Mouse (Mus musculus) intestine, embryonic 15.5 days (tissue): ENCODE results near the gene Ltv1. TPM values are rescaled to one million over a fixed set of nuclear protein-coding genes. Genes with fewer than 3 reads are reported as not detected.
"Not testable (repeated sequence)": the region's sequence is repeated elsewhere in the genome, so short reads cannot be mapped to it uniquely, and the experiment has no call there.

Source experiments
- ATAC-seq: fragments of 200-750 bp; cut with Nextera tagmentation; 2 replicates; pipeline ENCODE4 v1.8.0; 2017; ENCODE audit warnings: moderate TSS enrichment, moderate library complexity
- H3K27ac ChIP-seq: fragments of 300-500 bp; sonication (generic); 2 replicates; pipeline ENCODE4 v1.5.1; 2015; ENCODE audit warnings: mild to moderate bottlenecking, inconsistent platforms
- H3K27me3 ChIP-seq: fragments of 300-500 bp; sonication (generic); replicated peaks from 2 replicates; pipeline ENCODE4 v1.6.1; 2015; ENCODE audit warnings: inconsistent platforms
- H3K36me3 ChIP-seq: fragments of 300-500 bp; sonication (generic); 2 replicates; pipeline ENCODE4 v1.6.1; 2015; ENCODE audit warnings: inconsistent platforms
- H3K4me1 ChIP-seq: fragments of 300-500 bp; sonication (generic); replicated peaks from 2 replicates; pipeline ENCODE4 v1.6.1; 2015; ENCODE audit warnings: inconsistent platforms
- H3K4me2 ChIP-seq: fragments of 300-500 bp; sonication (generic); replicated peaks from 2 replicates; pipeline ENCODE4 v1.6.1; 2015; ENCODE audit warnings: mild to moderate bottlenecking, inconsistent platforms
- H3K4me3 ChIP-seq: fragments of 300-500 bp; sonication (generic); replicated peaks from 2 replicates; pipeline ENCODE4 v1.5.1; 2015; ENCODE audit warnings: inconsistent platforms
- H3K9ac ChIP-seq: fragments of 300-500 bp; sonication (generic); 2 replicates; pipeline ENCODE4 v1.6.1; 2015; ENCODE audit warnings: inconsistent platforms
- H3K9me3 ChIP-seq: fragments of 300-500 bp; sonication (generic); 2 replicates; pipeline ENCODE4 v1.6.1; 2016; ENCODE audit warnings: inconsistent platforms
- WGBS: fragments of 180-500 bp; shearing (Covaris S2); methylation state at CpG from one replicate; pipeline ENCODE4 v1.1.7; 2015; 5-methylcytosine and 5-hydroxymethylcytosine counted together
- polyA plus RNA-seq: library from polyadenylated mRNA; unstranded; fragments of >200 nt; fragmentation: Nextera tagmentation; extraction: Ambion mirVana; gene quantifications from 2 replicates; pipeline ENCODE4 v1.2.1, GENCODE M21; 2015

The Ltv1 gene
- polyA plus RNA-seq, 1 experiment from 2014 or later = 82.0 TPM

GRCm38 (mm10) chr10:13213956-13214355 lies 21.0 kb upstream of the Ltv1 start:
- 53% methylated on average over 12 of the region's 12 CpGs for WGBS
- Histone ChIP-seq H3K4me3 (no peak overlapping the region), H3K9me3 (no peaks in the 10 kb centered on the region), H3K36me3 (no peaks in the 10 kb centered on the region), H3K9ac (no peak overlapping the region), H3K4me2 (no peak overlapping the region), H3K27ac (no peak overlapping the region), H3K27me3 (no peaks in the 10 kb centered on the region), H3K4me1 (peaks cover 8% of the 10 kb centered on the region; the same call in 1 of the 2 replicates)
- no peak for ATAC-seq

GRCm38 (mm10) chr10:13212829-13213228 lies 19.9 kb upstream of the Ltv1 start:
- no peaks in the 10 kb centered on the region for H3K9me3 ChIP-seq
- peaks cover 9% of the 10 kb centered on the region; the same call in 1 of the 2 replicates for H3K4me1 ChIP-seq
- no peak overlapping the region for H3K4me2 ChIP-seq
- no peak overlapping the region for H3K9ac ChIP-seq
- no peak for ATAC-seq
- no peaks in the 10 kb centered on the region for H3K36me3 ChIP-seq
- WGBS = 47% methylated on average over 6 of the region's 6 CpGs
- no peaks in the 10 kb centered on the region for H3K27me3 ChIP-seq
- H3K4me3 ChIP-seq = no peak overlapping the region
- H3K27ac ChIP-seq = no peak overlapping the region

GRCm38 (mm10) chr10:13212326-13212725 lies 19.4 kb upstream of the Ltv1 start:
- WGBS = 69% methylated on average over 9 of the region's 9 CpGs
- ATAC-seq = no peak
- H3K27ac ChIP-seq = no peak overlapping the region

GRCm38 (mm10) chr10:13209930-13210637 lies 17.1 kb upstream of the Ltv1 start:
- no peak overlapping the region for H3K4me2 ChIP-seq
- no peaks in the 10 kb centered on the region for H3K27me3 ChIP-seq
- H3K9me3 ChIP-seq = no peaks in the 10 kb centered on the region
- peak overlapping the region; percentile 45; the same call in 1 of the 2 replicates for H3K27ac ChIP-seq
- no peak overlapping the region for H3K4me3 ChIP-seq
- no peaks in the 10 kb centered on the region for H3K36me3 ChIP-seq
- no peak overlapping the region for H3K9ac ChIP-seq
- 23% methylated on average over 8 of the region's 8 CpGs for WGBS
- peak; percentile 80 for ATAC-seq
- H3K4me1 ChIP-seq = peaks cover 9% of the 10 kb centered on the region; the same call in 1 of the 2 replicates

More at GRCm38 (mm10) chr10:13212326-13212725, 19.4 kb upstream of the Ltv1 start:
- Histone ChIP-seq H3K4me2 (no peak overlapping the region), H3K9ac (no peak overlapping the region), H3K9me3 (no peaks in the 10 kb centered on the region), H3K36me3 (no peaks in the 10 kb centered on the region), H3K4me3 (no peak overlapping the region), H3K27me3 (no peaks in the 10 kb centered on the region), H3K4me1 (peaks cover 9% of the 10 kb centered on the region; the same call in 1 of the 2 replicates)

DNA sequence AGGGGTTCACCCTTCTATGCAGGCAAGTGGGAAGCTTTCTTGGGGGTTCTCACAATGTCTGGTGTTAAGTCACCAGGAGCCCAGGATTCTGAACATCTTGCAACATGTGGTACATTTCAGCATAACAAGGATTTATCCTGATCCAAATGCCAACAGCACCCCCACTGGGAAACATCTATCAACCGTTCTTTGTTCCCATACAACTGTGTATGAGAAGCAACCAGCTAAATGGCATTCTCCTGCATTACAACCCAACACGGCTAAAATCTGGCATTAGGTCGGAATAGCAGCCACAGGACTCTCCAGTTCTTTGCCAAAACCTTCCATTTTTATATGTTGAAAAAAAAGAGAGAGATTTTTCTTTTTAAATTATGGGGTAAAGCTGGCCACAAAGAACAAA lies 16.5 kb upstream of the Ltv1 start:
- no peaks in the 10 kb centered on the region for H3K27me3 ChIP-seq
- H3K27ac ChIP-seq = no peak overlapping the region; the same call in 1 of the 2 replicates
- no peak overlapping the region for H3K9ac ChIP-seq
- H3K4me1 ChIP-seq = peaks cover 9% of the 10 kb centered on the region; the same call in 1 of the 2 replicates
- ATAC-seq = no peak
- H3K9me3 ChIP-seq = no peaks in the 10 kb centered on the region
- no peak overlapping the region for H3K4me3 ChIP-seq
- 53% methylated on average over 3 of the region's 3 CpGs for WGBS
- H3K4me2 ChIP-seq = no peak overlapping the region
- H3K36me3 ChIP-seq = no peaks in the 10 kb centered on the region

DNA sequence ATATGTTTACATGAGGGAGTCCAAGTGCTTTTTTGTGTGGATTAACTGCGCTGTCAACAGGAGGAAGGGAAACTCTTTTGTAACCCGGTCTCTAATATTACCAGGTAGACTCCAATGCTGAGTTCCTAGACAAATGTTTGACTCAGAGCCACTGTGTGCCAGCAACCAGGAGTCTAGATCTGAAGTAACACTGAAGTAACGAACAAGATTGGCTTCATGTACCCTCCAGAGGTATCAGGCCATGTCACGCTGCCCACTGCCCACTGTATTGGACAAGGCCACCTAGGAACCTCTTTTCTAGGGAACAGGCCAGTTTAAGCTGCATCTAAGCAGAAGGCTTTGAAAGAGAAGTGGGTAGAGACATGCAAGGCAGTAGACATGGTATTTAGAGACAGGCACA lies 16.1 kb upstream of the Ltv1 start:
- 78% methylated on average over 4 of the region's 4 CpGs for WGBS
- Histone ChIP-seq H3K27ac (no peak overlapping the region), H3K36me3 (no peaks in the 10 kb centered on the region), H3K27me3 (no peaks in the 10 kb centered on the region), H3K9me3 (no peaks in the 10 kb centered on the region), H3K4me1 (peaks cover 7% of the 10 kb centered on the region; the same call in 1 of the 2 replicates), H3K4me3 (no peak overlapping the region), H3K9ac (no peak overlapping the region), H3K4me2 (no peak overlapping the region)
- no peak for ATAC-seq

- Histone ChIP-seq H3K4me2 (no peak overlapping the region), H3K27ac (no peak overlapping the region), H3K4me3 (no peak overlapping the region), H3K36me3 (no peaks in the 10 kb centered on the region), H3K9me3 (no peaks in the 10 kb centered on the region), H3K9ac (no peak overlapping the region), H3K27me3 (no peaks in the 10 kb centered on the region), H3K4me1 (no peaks in the 10 kb centered on the region)
- WGBS = 89% methylated on average over 6 of the region's 6 CpGs
- ATAC-seq = no peak
Measured at GRCm38 (mm10) chr10:13201741-13202293, 8.8 kb upstream of the Ltv1 start.

DNA sequence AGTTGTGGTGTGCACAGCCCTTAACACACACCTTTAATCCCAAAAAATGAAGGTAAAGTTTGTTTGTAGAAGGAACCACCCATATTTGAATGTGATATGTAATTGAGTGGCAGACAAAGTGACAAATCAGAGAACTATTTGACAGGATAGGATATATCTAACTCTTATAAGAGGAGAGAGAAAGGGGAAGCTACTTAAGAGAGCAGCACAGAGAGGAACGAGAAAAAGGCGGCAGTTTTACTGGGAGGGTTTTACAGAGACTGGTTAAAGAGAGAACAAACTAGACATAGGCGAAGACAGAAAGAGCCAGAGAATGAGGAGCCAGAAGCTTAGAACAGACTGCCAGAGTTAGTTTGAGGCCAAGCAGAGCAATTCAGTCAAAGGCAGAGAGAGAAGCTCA lies 7.9 kb upstream of the Ltv1 start:
- Histone ChIP-seq H3K4me2 (no peak overlapping the region), H3K27ac (no peak overlapping the region), H3K36me3 (no peaks in the 10 kb centered on the region), H3K9ac (no peak overlapping the region), H3K9me3 (no peaks in the 10 kb centered on the region), H3K27me3 (no peaks in the 10 kb centered on the region), H3K4me3 (no peak overlapping the region), H3K4me1 (no peaks in the 10 kb centered on the region)
- no peak for ATAC-seq
- 89% methylated on average over 3 of the region's 3 CpGs for WGBS

GRCm38 (mm10) chr10:13199234-13199633 lies 6.3 kb upstream of the Ltv1 start:
- H3K27me3 ChIP-seq = no peaks in the 10 kb centered on the region
- H3K4me3 ChIP-seq = no peak overlapping the region
- no peak for ATAC-seq
- no peak overlapping the region for H3K9ac ChIP-seq
- no peak overlapping the region for H3K27ac ChIP-seq
- no peaks in the 10 kb centered on the region for H3K4me1 ChIP-seq
- no peaks in the 10 kb centered on the region for H3K36me3 ChIP-seq
- H3K4me2 ChIP-seq = no peak overlapping the region
- H3K9me3 ChIP-seq = no peaks in the 10 kb centered on the region
- 89% methylated on average over 1 of the region's 1 CpGs for WGBS

GRCm38 (mm10) chr10:13196872-13197507 lies 4.0 kb upstream of the Ltv1 start:
- 66% methylated on average over 8 of the region's 8 CpGs for WGBS
- Histone ChIP-seq H3K27me3 (no peaks in the 10 kb centered on the region), H3K9me3 (no peaks in the 10 kb centered on the region), H3K36me3 (no peaks in the 10 kb centered on the region), H3K4me2 (no peak overlapping the region), H3K27ac (no peak overlapping the region), H3K4me1 (0 out of 2 replicates have a peak, but pooled peaks cover 3% of the 10 kb centered on the region), H3K9ac (no peak overlapping the region), H3K4me3 (no peak overlapping the region)
- ATAC-seq = no peak

DNA sequence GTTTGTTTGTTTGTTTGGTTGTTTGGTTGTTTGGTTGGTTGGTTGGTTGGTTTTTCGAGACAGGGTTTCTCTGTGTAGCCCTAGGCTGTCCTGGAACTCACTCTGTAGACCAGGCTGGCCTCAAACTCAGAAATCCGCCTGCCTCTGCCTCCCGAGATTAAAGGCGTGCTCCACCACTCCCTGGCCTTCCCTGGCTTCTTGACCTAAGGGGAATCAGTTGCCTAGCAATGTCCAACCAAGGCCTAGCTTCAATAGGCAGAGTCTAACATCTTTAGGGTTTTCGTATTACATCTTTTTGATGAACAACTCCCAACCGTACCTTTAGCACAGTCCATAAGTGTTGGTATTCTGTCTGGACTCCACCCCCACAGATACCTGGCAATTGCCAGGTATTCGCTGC lies 528 bp upstream of the Ltv1 start:
- H3K4me1 ChIP-seq, H3K27me3 ChIP-seq, H3K9ac ChIP-seq, ATAC-seq, H3K27ac ChIP-seq, H3K36me3 ChIP-seq, H3K9me3 ChIP-seq: not testable (repeated sequence)
- H3K4me2 ChIP-seq = peak overlapping the region; percentile 66
- peak overlapping the region; percentile 96 for H3K4me3 ChIP-seq
- 88% methylated on average over 7 of the region's 7 CpGs for WGBS

GRCm38 (mm10) chr10:13189881-13190280 lies 3.1 kb downstream of the Ltv1 start:
- Histone ChIP-seq H3K4me2 (no peak overlapping the region), H3K27ac (no peak overlapping the region; the same call in 1 of the 2 replicates), H3K4me1 (peaks cover 9% of the 10 kb centered on the region), H3K9me3 (no peaks in the 10 kb centered on the region), H3K27me3 (no peaks in the 10 kb centered on the region), H3K36me3 (0 out of 2 replicates have a peak, but pooled peaks cover 3% of the 10 kb centered on the region), H3K9ac (no peak overlapping the region), H3K4me3 (no peak overlapping the region)
- 57% methylated on average over 5 of the region's 5 CpGs for WGBS
- peak; percentile 53 for ATAC-seq
